Mouse (Mus musculus) forebrain, embryonic 16.5 days (tissue): ENCODE results near the gene Gm21983. TPM values are rescaled to one million over a fixed set of nuclear protein-coding genes. Genes with fewer than 3 reads are reported as not detected.

Source experiments
- ATAC-seq: fragments of 200-750 bp; cut with Nextera tagmentation; 2 replicates; pipeline ENCODE4 v1.8.0; 2017; ENCODE audit warnings: mild to moderate bottlenecking, moderate library complexity
- H3K27ac ChIP-seq: fragments of 300-500 bp; sonication (generic); 2 replicates; pipeline ENCODE4 v1.5.1; 2014; ENCODE audit warnings: low read length, control low read depth
- H3K27me3 ChIP-seq: fragments of 300-500 bp; sonication (generic); replicated peaks from 2 replicates; pipeline ENCODE4 v1.6.1; 2014; ENCODE audit warnings: low read length; ENCODE audit not compliant: control insufficient read depth, insufficient read depth
- H3K36me3 ChIP-seq: fragments of 300-500 bp; sonication (generic); 2 replicates; pipeline ENCODE4 v1.6.1; 2014; ENCODE audit not compliant: control insufficient read depth, insufficient read depth
- H3K4me1 ChIP-seq: fragments of 300-500 bp; sonication (generic); replicated peaks from 2 replicates; pipeline ENCODE4 v1.6.1; 2014; ENCODE audit warnings: low read length; ENCODE audit not compliant: control insufficient read depth, insufficient read depth
- H3K4me2 ChIP-seq: fragments of 300-500 bp; sonication (generic); 2 replicates; pipeline ENCODE4 v1.6.1; 2014; ENCODE audit warnings: mild to moderate bottlenecking, low read length, control low read depth
- H3K4me3 ChIP-seq: fragments of 300-500 bp; sonication (generic); replicated peaks from 2 replicates; pipeline ENCODE4 v1.5.1; 2014; ENCODE audit warnings: mild to moderate bottlenecking, low read length, control low read depth
- H3K9ac ChIP-seq: fragments of 300-500 bp; sonication (generic); replicated peaks from 2 replicates; pipeline ENCODE4 v1.6.1; 2014; ENCODE audit warnings: low read depth, low read length, control low read depth
- H3K9me3 ChIP-seq: fragments of 300-500 bp; sonication (generic); 2 replicates; pipeline ENCODE4 v1.6.1; 2016; ENCODE audit warnings: low read length; ENCODE audit not compliant: control insufficient read depth
- WGBS: fragments of 180-500 bp; shearing (Covaris S2); extraction: QIAGEN DNeasy Blood & Tissue Kit; methylation state at CpG from one replicate; pipeline ENCODE4 v1.1.7; 2014; 5-methylcytosine and 5-hydroxymethylcytosine counted together
- polyA plus RNA-seq: library from polyadenylated mRNA; unstranded; fragments of >200 nt; fragmentation: Nextera tagmentation; extraction: Ambion mirVana; gene quantifications from 2 replicates; pipeline ENCODE4 v1.2.1, GENCODE M21; 2015

The Gm21983 gene
- polyA plus RNA-seq, 1 experiment from 2014 or later: not detected

DNA sequence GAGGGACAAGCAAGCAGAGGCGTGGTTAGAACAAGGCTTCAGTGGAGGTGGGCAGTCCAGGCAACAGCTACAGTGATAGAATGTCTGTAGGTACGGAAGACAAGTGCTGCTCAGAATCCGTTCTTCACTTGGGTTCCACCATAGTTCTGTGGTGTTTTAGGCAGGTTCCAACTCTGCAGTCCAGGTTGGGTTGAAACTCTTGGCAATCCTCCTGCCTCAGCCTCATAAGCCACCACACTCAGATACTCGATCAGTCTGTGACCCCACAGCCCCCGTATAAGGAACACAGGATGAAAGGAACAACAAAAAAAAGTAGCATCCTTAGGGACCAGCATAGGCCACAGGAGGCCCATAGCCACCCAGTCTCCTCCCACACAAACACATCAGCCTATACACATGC, 11.5 kb upstream of the Gm21983 start:
- ATAC-seq: no peak
- Histone ChIP-seq H3K4me1 (peaks cover 22% of the 10 kb centered on the region), H3K27me3 (no peaks in the 10 kb centered on the region), H3K27ac (no peak overlapping the region), H3K9ac (no peak overlapping the region), H3K9me3 (no peaks in the 10 kb centered on the region; the same call in 1 of the 2 replicates), H3K4me2 (no peak overlapping the region), H3K36me3 (peaks cover 55% of the 10 kb centered on the region), H3K4me3 (no peak overlapping the region)
- 93% methylated on average over 5 of the region's 5 CpGs for WGBS

DNA sequence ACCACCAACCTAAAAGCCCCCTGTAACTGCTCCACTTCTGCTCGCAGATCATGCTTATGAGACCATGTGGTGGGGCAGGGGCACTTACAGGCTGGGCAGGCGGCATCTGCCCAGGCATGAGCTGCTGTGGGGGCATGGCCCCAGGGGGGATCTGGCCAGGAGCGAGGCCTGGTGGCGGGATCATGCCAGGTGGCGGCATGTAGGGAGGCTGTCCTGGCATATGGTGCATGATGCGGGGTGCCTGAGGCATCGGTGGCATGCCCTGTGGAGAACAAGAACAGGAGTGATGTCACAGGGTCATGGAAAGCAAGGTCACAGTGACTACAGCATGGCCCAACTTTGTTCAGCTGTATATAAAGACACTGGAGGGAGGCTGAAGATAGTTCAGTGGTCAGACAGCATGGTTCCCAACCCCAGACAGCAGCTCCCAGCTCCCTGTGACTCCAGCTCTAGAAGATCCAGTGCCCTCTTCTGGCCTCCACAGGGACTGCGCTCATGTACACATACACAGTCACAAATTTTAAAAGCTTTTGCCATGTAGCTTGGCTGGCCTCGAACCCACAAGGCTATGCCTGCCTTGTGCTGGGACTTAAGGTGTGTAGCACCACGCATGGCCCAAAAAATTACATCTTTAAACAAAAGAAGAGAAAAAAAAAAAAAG, 8.5 kb upstream of the Gm21983 start:
- Histone ChIP-seq H3K9me3 (no peaks in the 10 kb centered on the region; the same call in 1 of the 2 replicates), H3K36me3 (peaks cover 78% of the 10 kb centered on the region), H3K27ac (no peak overlapping the region), H3K4me2 (no peak overlapping the region), H3K4me1 (peaks cover 17% of the 10 kb centered on the region), H3K9ac (no peak overlapping the region), H3K27me3 (no peaks in the 10 kb centered on the region), H3K4me3 (no peak overlapping the region)
- no peak for ATAC-seq
- WGBS: 94% methylated on average over 10 of the region's 10 CpGs

DNA sequence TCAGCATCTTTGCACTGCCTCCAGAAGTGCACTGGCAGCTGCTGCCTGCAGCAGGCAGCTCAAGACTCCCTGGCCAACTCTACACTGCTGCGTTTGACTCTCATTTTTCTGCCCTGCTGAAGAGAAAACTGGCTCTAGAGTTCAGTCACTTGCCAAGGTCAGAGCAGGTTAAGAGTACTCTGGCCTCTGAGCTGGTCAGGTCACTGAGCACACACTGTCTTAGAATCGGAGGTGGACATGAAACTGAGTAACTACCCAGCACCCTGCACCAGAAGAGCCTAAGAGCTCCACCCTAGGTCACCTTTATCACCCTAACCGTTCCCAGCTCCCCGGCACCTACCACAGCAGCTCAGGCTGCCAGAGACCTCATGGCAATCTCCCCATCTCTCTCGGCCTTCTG, 5.1 kb upstream of the Gm21983 start:
- Histone ChIP-seq H3K4me1 (no peaks in the 10 kb centered on the region), H3K9me3 (no peaks in the 10 kb centered on the region; the same call in 1 of the 2 replicates), H3K27ac (no peak overlapping the region), H3K9ac (no peak overlapping the region), H3K27me3 (no peaks in the 10 kb centered on the region), H3K36me3 (peaks cover 63% of the 10 kb centered on the region), H3K4me3 (no peak overlapping the region), H3K4me2 (no peak overlapping the region)
- ATAC-seq: no peak
- WGBS: 95% methylated on average over 5 of the region's 5 CpGs

DNA sequence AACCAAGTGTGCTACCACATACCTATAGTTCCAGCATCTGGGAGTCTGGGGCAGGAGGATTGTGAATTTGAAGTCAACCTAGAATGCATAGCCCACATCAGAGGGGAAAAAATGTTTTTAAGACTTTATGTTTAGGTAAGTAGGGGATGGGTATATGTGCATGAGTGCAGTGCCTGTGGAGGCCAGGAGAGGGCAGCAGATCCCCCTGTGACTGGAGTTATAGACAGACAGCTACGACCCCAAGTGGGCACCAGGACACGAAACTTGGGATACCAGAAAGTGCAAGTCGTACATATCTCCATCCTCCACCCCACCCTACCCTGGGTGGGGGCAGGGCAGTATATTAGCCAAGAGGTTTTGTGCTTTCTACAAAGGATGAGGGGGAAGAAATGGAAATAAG, 4.1 kb upstream of the Gm21983 start:
- no peak for ATAC-seq
- H3K4me1 ChIP-seq: peaks cover 3% of the 10 kb centered on the region; the same call in 1 of the 2 replicates
- no peak overlapping the region for H3K27ac ChIP-seq

DNA sequence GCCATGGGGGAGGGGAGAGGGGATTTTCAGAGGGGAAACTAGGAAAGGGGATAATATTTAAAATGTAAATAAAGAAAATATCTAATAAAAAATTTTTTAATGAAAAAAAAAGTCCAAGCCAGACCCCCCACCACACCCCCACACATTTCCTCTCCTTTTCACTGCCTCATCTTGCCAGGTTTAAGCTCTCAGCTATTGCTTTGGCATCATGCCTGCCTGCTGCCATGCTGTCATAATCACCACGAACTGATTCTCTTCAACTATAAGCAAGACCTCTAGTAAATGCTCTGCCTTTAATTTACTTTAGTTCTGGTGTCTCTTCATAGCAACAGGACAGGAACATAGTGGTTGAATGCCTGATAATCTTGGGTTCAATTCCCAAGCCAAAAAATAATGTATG, 1.6 kb upstream of the Gm21983 start:
- H3K9ac ChIP-seq: no peak overlapping the region
- ATAC-seq: no peak
- H3K9me3 ChIP-seq: no peaks in the 10 kb centered on the region
- no peak overlapping the region for H3K4me2 ChIP-seq
- no peaks in the 10 kb centered on the region for H3K27me3 ChIP-seq
- peaks cover 29% of the 10 kb centered on the region for H3K36me3 ChIP-seq
- 61% methylated on average over 1 of the region's 1 CpGs for WGBS
- H3K4me3 ChIP-seq: no peak overlapping the region
- H3K4me1 ChIP-seq: peaks cover 11% of the 10 kb centered on the region
- no peak overlapping the region for H3K27ac ChIP-seq

More for the DNA sequence above, 4.1 kb upstream of the Gm21983 start:
- Histone ChIP-seq H3K4me3 (no peak overlapping the region), H3K9me3 (no peaks in the 10 kb centered on the region; the same call in 1 of the 2 replicates), H3K9ac (no peak overlapping the region), H3K4me2 (no peak overlapping the region), H3K27me3 (no peaks in the 10 kb centered on the region), H3K36me3 (peaks cover 53% of the 10 kb centered on the region)
- 63% methylated on average over 3 of the region's 3 CpGs for WGBS

DNA sequence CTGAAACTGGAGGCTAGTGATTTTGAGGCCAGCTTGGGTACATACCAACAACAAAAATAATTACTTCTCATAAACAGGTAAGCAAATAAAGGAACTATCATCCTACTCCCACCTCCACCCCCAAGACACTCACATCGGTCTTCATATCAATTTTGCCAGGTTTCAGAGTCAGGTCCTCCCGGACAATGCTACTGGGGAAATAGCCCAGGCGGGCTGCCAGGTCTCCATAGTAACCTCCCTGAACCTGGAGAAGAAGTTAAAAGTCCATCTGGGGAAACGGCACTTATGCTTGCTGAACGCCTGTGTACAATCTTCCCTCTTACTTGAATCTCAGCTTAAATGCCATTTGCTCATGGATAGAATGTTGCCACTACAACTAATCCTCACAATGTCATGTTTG, 850 bp downstream of the Gm21983 start:
- H3K4me1 ChIP-seq: peaks cover 11% of the 10 kb centered on the region
- 0 out of 2 replicates have a peak overlapping the region, but pooled peaks have one; percentile 24 for H3K27ac ChIP-seq
- 44% methylated on average over 5 of the region's 5 CpGs for WGBS
- H3K4me2 ChIP-seq: no peak overlapping the region
- peaks cover 12% of the 10 kb centered on the region for H3K36me3 ChIP-seq
- no peak for ATAC-seq
- H3K9me3 ChIP-seq: no peaks in the 10 kb centered on the region
- no peak overlapping the region for H3K4me3 ChIP-seq
- H3K27me3 ChIP-seq: no peaks in the 10 kb centered on the region
- no peak overlapping the region for H3K9ac ChIP-seq

DNA sequence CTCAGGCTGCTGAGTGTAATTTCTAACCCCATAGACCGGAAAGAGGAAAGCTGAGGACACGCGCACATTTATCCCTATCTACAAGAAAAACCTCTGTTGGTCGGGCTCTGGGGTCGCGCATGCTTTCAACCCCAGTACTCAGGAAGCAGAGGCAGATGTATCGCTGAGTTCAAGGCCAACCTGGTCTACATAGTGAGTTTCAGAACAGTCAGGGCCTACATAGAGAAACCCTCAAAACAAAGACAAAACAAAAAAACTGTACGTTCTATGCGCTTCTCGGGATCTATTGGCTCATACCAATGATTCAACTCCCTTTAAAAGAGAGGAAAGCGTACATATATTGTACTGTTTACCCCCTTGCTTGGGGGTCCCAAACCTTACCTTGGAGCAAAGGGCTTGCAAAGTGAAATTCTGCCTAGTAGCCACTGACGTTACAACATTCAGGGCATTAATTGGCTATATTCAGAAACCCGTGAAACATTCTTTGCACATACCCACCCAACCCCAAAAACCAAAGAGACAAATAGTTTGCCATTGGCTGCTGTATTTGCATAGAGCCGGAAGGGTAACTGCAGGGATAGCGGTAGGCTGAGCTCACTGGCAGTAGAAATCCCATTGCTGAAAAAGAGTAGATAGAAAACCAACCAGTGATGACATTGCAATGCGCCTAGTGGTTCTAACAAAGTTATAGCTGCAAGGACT, 1.5 kb downstream of the Gm21983 start:
- Histone ChIP-seq H3K27me3 (no peaks in the 10 kb centered on the region), H3K4me1 (peaks cover 11% of the 10 kb centered on the region), H3K27ac (peak overlapping the region; percentile 75), H3K9ac (peak overlapping the region; percentile 52), H3K4me3 (peak overlapping the region; percentile 68), H3K4me2 (peak overlapping the region; percentile 51), H3K9me3 (no peaks in the 10 kb centered on the region), H3K36me3 (peaks cover 6% of the 10 kb centered on the region; the same call in 1 of the 2 replicates)
- no peak for ATAC-seq
- WGBS: 46% methylated on average over 16 of the region's 16 CpGs

DNA sequence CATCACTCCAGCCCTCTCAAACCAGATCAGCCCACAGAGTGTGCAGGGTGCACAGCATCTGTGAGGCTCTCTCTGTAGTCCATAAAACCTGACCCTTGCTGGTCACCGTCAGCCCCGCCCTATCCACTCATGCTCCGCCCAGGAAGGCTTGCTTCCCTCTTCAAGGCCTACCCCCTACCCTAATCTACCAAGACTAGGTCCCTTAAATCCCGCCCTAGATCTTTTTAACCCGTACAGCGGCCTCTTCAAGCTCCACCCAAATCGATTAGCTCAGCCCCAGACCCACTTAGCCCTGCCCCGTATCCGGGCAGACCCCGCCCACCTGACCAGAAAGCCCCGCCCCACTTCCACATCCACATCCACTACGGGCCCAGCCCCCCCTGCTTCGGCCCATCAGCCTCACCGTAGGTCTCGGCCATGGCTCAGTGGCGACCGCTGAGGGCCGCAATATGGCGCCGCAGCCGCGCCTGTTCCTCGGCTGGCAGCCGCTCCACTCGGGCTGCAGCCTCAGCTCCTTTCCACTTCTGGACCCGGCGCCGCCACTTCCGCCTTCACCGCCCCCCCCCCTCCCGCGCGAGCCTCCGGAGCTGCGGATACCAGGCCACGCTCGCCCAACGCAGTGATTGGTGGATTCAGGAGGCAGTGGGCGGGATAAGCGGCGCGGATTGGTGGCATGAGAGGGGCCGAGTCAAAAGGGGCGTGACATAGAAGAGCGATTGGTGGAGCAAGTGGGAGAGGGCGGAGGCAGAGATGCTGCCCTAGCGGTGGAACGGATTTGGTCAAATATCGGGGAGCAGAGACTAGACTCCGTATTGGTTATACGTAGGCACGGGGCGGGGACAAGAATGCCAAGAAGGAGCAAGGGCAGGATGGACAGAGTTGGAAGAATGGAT, 2.3 kb downstream of the Gm21983 start, which contains the start of gene Rab4b:
Gene Rab4b (minus strand): TSS at position 573 of the 893 bp plus-strand sequence.
- H3K36me3 ChIP-seq: peaks cover 7% of the 10 kb centered on the region; the same call in 1 of the 2 replicates
- peak; percentile 98 for ATAC-seq
- H3K27me3 ChIP-seq: no peaks in the 10 kb centered on the region

DNA sequence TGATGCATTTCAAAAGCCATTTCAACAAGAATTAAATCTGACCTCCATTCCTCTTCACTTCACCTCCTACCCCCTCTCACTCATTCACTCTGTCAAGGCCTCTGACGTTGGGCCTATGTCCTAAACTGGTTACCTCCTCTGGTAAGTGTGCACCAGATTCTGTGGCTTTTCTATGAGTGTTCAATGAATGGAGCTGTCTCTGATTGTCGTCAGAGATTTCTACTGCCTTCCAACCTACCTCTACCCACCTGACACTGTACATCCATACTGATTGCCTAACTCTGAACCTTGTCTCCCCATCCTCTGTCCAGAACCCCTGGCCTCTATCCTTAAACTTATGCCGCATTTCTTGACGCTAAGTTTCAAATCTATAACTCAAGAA, 3.0 kb downstream of the Gm21983 start:
- peak overlapping the region; percentile 68 for H3K4me3 ChIP-seq
- H3K27me3 ChIP-seq: no peaks in the 10 kb centered on the region
- H3K9me3 ChIP-seq: no peaks in the 10 kb centered on the region
- no peak for ATAC-seq
- peak overlapping the region; percentile 88 for H3K27ac ChIP-seq
- peak overlapping the region; percentile 63 for H3K4me2 ChIP-seq
- H3K9ac ChIP-seq: peak overlapping the region; percentile 61
- peaks cover 11% of the 10 kb centered on the region for H3K4me1 ChIP-seq
- H3K36me3 ChIP-seq: 0 out of 2 replicates have a peak, but pooled peaks cover 3% of the 10 kb centered on the region
- 21% methylated on average over 4 of the region's 4 CpGs for WGBS

More for the DNA sequence above, 2.3 kb downstream of the Gm21983 start, which contains the start of gene Rab4b:
- H3K4me3 ChIP-seq: peak within 1 kb of the TSS; percentile 68
- peak within 1 kb of the TSS; percentile 63 for H3K4me2 ChIP-seq
- H3K9ac ChIP-seq: peak within 1 kb of the TSS; percentile 61
- H3K27ac ChIP-seq: peak within 1 kb of the TSS; percentile 88
- H3K4me1 ChIP-seq: peaks cover 11% of the 10 kb centered on the region
- WGBS: under 1% methylated on average over 52 of the region's 53 CpGs
- no peaks in the 10 kb centered on the region for H3K9me3 ChIP-seq
